Mouse (Mus musculus) liver, embryonic 14.5 days (tissue): ENCODE results near the gene Kcnj16. TPM values are rescaled to one million over a fixed set of nuclear protein-coding genes. Genes with fewer than 3 reads are reported as not detected.

Experiments
- ATAC-seq: fragments of 200-750 bp; cut with Nextera tagmentation; 2 replicates; pipeline ENCODE4 v1.8.0; 2017; ENCODE audit warnings: moderate number of reproducible peaks, mild to moderate bottlenecking, moderate library complexity; ENCODE audit not compliant: insufficient read depth
- DNase-seq, 3 experiments: peaks; one replicate each; pipeline ENCODE4 v3.0.0-alpha.2; 2012 to 2013; ENCODE audit warnings: low read depth in 3 of 3, low spot score in 3 of 3
- H3K27ac ChIP-seq: fragments of 300-500 bp; sonication (generic); 2 replicates; pipeline ENCODE4 v1.5.1; 2014; ENCODE audit warnings: moderate library complexity, mild to moderate bottlenecking, control low read depth, inconsistent platforms
- H3K27me3 ChIP-seq: fragments of 300-500 bp; sonication (generic); 2 replicates; pipeline ENCODE4 v1.6.1; 2014; ENCODE audit warnings: mild to moderate bottlenecking, low read length, moderate library complexity; ENCODE audit not compliant: control insufficient read depth, insufficient read depth
- H3K36me3 ChIP-seq: fragments of 300-500 bp; sonication (generic); replicated peaks from 2 replicates; pipeline ENCODE4 v1.6.1; 2014; ENCODE audit warnings: low read depth; ENCODE audit not compliant: control insufficient read depth, insufficient read depth
- H3K4me1 ChIP-seq, 2 experiments: fragments of 200-500 bp in 1 of 2; fragments of 300-500 bp in 1 of 2; sonication (generic) in 1 of 2; replicated peaks; 2 replicates each; pipeline ENCODE4 v1.6.1; 2012 to 2014; ENCODE audit warnings: antibody characterized with exemption in 1 of 2, inconsistent platforms in 1 of 2, low read length in 1 of 2; ENCODE audit not compliant: control insufficient read depth in 2 of 2, insufficient read depth in 2 of 2
- H3K4me2 ChIP-seq: fragments of 300-500 bp; sonication (generic); 2 replicates; pipeline ENCODE4 v1.6.1; 2014; ENCODE audit warnings: low read depth, mild to moderate bottlenecking, control low read depth, moderate library complexity
- H3K4me3 ChIP-seq, 2 experiments: fragments of 200-500 bp in 1 of 2; fragments of 300-500 bp in 1 of 2; sonication (generic) in 1 of 2; 2 replicates each; pipeline ENCODE4 v1.5.1; 2012 to 2014; ENCODE audit warnings: low read depth in 2 of 2, low read length in 2 of 2, mild to moderate bottlenecking in 2 of 2, control low read depth in 1 of 2, inconsistent platforms in 1 of 2, moderate library complexity in 1 of 2; ENCODE audit not compliant: insufficient read depth in 1 of 2
- H3K9ac ChIP-seq: fragments of 300-500 bp; sonication (generic); replicated peaks from 2 replicates; pipeline ENCODE4 v1.6.1; 2014; ENCODE audit warnings: mild to moderate bottlenecking, control low read depth, moderate library complexity
- H3K9me3 ChIP-seq: fragments of 300-500 bp; sonication (generic); 2 replicates; pipeline ENCODE4 v1.6.1; 2016; ENCODE audit warnings: low read length, mixed read lengths; ENCODE audit not compliant: control insufficient read depth
- CTCF ChIP-seq: IDR thresholded peaks from 2 replicates; pipeline ENCODE4 v1.5.1; 2016; ENCODE audit warnings: antibody characterized with exemption, low read depth, control low read depth
- EP300 ChIP-seq: IDR thresholded peaks from 2 replicates; pipeline ENCODE4 v1.6.1; 2016; ENCODE audit warnings: antibody characterized with exemption, low read depth
- WGBS: fragments of 180-500 bp; shearing (Covaris S2); extraction: QIAGEN DNeasy Blood & Tissue Kit; methylation state at CpG from one replicate; pipeline ENCODE4 v1.1.7; 2014; ENCODE audit not compliant: insufficient replicate concordance; 5-methylcytosine and 5-hydroxymethylcytosine counted together
- polyA plus RNA-seq, 2 experiments: library from polyadenylated mRNA; depleted of rRNA in 1 of 2; stranded (reverse) in 1 of 2; unstranded in 1 of 2; fragments of >200 nt; fragmentation: Nextera tagmentation in 1 of 2; extraction: Ambion mirVana in 1 of 2; gene quantifications; 2 replicates each; pipeline versions ENCODE4 v1.2.1 to v1.2.3; 2012 to 2014

Kcnj16 gene
- polyA plus RNA-seq, 2 experiments, result 0.06 TPM; not detected in 1

GRCm38 (mm10) chr11:111060216-111060615 lies 92.4 kb downstream of the Kcnj16 start:
- no peak for DNase-seq
- Histone ChIP-seq H3K4me1 (peaks cover 0 to 4% of the 10 kb centered on the region in 2 experiments; a peak in 1 of 4 replicates), H3K9me3 (no peaks in the 10 kb centered on the region), H3K4me3 (no peak overlapping the region), H3K36me3 (no peaks in the 10 kb centered on the region), H3K27me3 (no peaks in the 10 kb centered on the region; the same call in 1 of the 2 replicates), H3K9ac (no peak overlapping the region), H3K4me2 (no peak overlapping the region), H3K27ac (no peak overlapping the region)
- WGBS, result 39% methylated on average over 5 of the region's 5 CpGs
- no peak for TF ChIP-seq EP300
- no peak for TF ChIP-seq CTCF
- no peak for ATAC-seq

- Histone ChIP-seq H3K27me3 (peaks cover 18% of the 10 kb centered on the region), H3K27ac (no peak overlapping the region), H3K4me3 (peak overlapping the region; percentile 55 to 67), H3K4me1 (peaks cover 0 to 4% of the 10 kb centered on the region in 2 experiments; a peak in 1 of 4 replicates), H3K4me2 (peak overlapping the region; percentile 70), H3K9ac (no peak overlapping the region; the same call in 1 of the 2 replicates), H3K36me3 (no peaks in the 10 kb centered on the region), H3K9me3 (no peaks in the 10 kb centered on the region)
- ATAC-seq, result no peak
- WGBS, result under 1% methylated on average over 25 of the region's 25 CpGs
- peak in 1 of 3 experiments; percentile 17 for DNase-seq
- TF ChIP-seq CTCF (peak; percentile 53), EP300 (no peak)
Measured at GRCm38 (mm10) chr11:111064751-111065527, 97.1 kb downstream of the Kcnj16 start.

GRCm38 (mm10) chr11:111065635-111066298 lies 97.9 kb downstream of the Kcnj16 start, which contains the start of gene Kcnj2:
TSS of gene Kcnj2 (plus strand) at chr11:111066164.
- no peak within 1 kb of the TSS; the same call in 1 of the 2 replicates for H3K9ac ChIP-seq
- H3K4me3 ChIP-seq, result peak within 1 kb of the TSS; percentile 55 to 67
- WGBS, result under 1% methylated on average over 25 of the region's 28 CpGs
- no peaks in the 10 kb centered on the region for H3K9me3 ChIP-seq
- TF ChIP-seq CTCF (no peak), EP300 (no peak)
- H3K4me1 ChIP-seq, result peaks cover 0 to 4% of the 10 kb centered on the region in 2 experiments; a peak in 1 of 4 replicates
- peaks cover 18% of the 10 kb centered on the region for H3K27me3 ChIP-seq
- peak within 1 kb of the TSS; percentile 70 for H3K4me2 ChIP-seq
- DNase-seq (peak; percentile 60 to 67 (median 63)), ATAC-seq (peak; percentile 98)
- H3K27ac ChIP-seq, result no peak within 1 kb of the TSS
- no peaks in the 10 kb centered on the region for H3K36me3 ChIP-seq

GRCm38 (mm10) chr11:111066299-111066691 lies 98.5 kb downstream of the Kcnj16 start:
- Histone ChIP-seq H3K4me3 (peak overlapping the region; percentile 44 to 55), H3K4me2 (peak overlapping the region; percentile 70), H3K4me1 (peaks cover 0 to 4% of the 10 kb centered on the region in 2 experiments; a peak in 1 of 4 replicates), H3K36me3 (no peaks in the 10 kb centered on the region), H3K27me3 (peaks cover 18% of the 10 kb centered on the region), H3K27ac (no peak overlapping the region), H3K9me3 (no peaks in the 10 kb centered on the region), H3K9ac (no peak overlapping the region)
- ATAC-seq (peak; percentile 60), DNase-seq (no peak)
- TF ChIP-seq EP300 (no peak), CTCF (no peak)
- WGBS, result under 1% methylated on average over 9 of the region's 9 CpGs

- no peak for TF ChIP-seq EP300
- TF ChIP-seq CTCF, result no peak
- H3K27me3 ChIP-seq, result peaks cover 18% of the 10 kb centered on the region
- no peak overlapping the region for H3K9ac ChIP-seq
- H3K4me1 ChIP-seq, result peaks cover 0 to 4% of the 10 kb centered on the region in 2 experiments; a peak in 1 of 4 replicates
- H3K27ac ChIP-seq, result no peak overlapping the region
- no peaks in the 10 kb centered on the region for H3K9me3 ChIP-seq
- no peak for ATAC-seq
- H3K4me3 ChIP-seq, result no peak overlapping the region
- WGBS, result 59% methylated on average over 3 of the region's 3 CpGs
- no peaks in the 10 kb centered on the region for H3K36me3 ChIP-seq
- no peak for DNase-seq
- H3K4me2 ChIP-seq, result no peak overlapping the region
Measured at GRCm38 (mm10) chr11:111067787-111068186, 100.0 kb downstream of the Kcnj16 start.
